In the genomic region with DNA sequence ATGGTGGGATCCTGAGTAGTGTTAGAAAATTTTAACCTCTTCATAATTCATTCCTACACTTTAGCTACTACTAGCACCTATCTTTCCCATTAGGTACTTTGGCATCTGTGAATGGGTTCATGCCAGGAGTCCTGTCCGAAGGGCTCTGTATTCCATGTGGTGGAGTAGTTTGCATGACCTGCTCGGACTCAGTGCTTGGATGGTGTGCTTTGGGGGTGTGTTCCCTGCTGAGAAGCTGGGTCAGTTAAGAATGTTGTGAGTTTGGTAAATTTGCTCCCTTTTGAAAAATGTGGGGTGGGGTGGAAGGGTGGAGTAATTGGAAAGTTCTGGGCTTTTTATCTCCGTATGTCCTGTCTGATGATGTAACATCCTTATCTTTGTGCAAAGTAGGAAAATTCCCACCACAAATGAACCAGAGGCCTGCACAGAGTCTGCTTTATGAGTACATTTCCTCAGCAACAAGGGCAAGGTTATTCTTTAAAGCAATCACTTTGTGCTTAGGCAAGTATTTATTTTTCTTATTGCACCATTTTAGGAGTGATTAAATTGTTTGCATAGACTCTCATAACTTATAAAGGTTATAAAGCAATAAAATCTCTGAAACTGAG, we compare ENCODE assay signal across 24 mouse cellular contexts.
A peak's percentile ranks its signal among the peaks of the same experiment; 100 is the strongest.
DNase-seq lines count a peak whose midpoint lies in the region; ATAC-seq and TF ChIP-seq lines count a peak whose summit lies in the region.
"Had no signal": no experiment of that assay in that cellular context is flagged by ENCODE, and none has a peak within 500 bp of the region (broad histone marks: within the 10 kb centered on the region; RNA-seq: fewer than 3 reads in every experiment).

No protein-coding gene starts in this region.

- WGBS in heart, embryonic 11.5 days (ENCODE audit: insufficient replicate concordance), result 55% methylated on average over 3 of the region's 3 CpGs
- WGBS in heart, embryonic 15.5 days, result 53% methylated on average over 3 of the region's 3 CpGs
- 44% methylated on average over 3 of the region's 3 CpGs for WGBS in lung, postnatal 0 days
- WGBS in intestine, embryonic 16.5 days, result 51% methylated on average over 3 of the region's 3 CpGs

- no peak for DNase-seq in heart, postnatal 14 days
- no peak for DNase-seq in heart, postnatal 25 days (ENCODE audit: low spot score)
- DNase-seq in lung, postnatal 0 days (ENCODE audit: low spot score), result peak; percentile 27
- no peak for DNase-seq in lung, postnatal 10 days
- DNase-seq in frontal cortex, postnatal 10 days (ENCODE audit: low spot score in 2 of 2), result no peak
- DNase-seq: adrenal gland, adult 8-10 months; adrenal gland, postnatal 36 days; B cell, adult 2 months; cerebellum, adult 2 months; cerebellum, postnatal 10 days; forebrain, postnatal 0 days; gastrocnemius, adult 2 months; gastrocnemius, postnatal 25 days; heart, postnatal 10 days had no signal

- H3K4me3 ChIP-seq in heart, embryonic 11.5 days (ENCODE audit: low read depth, low read length), result no peak overlapping the region
- no peak overlapping the region for H3K4me3 ChIP-seq in heart, embryonic 15.5 days
- H3K4me3 ChIP-seq in lung, postnatal 0 days (ENCODE audit: low read depth, low read length), result no peak overlapping the region
- no peak overlapping the region for H3K4me3 ChIP-seq in intestine, embryonic 16.5 days (ENCODE audit: low read length)
- H3K4me3 ChIP-seq: embryonic facial prominence, embryonic 10.5 days; forebrain, embryonic 13.5 days; gastrocnemius, adult 2 months; hindbrain, embryonic 12.5 days had no signal

- H3K4me1 ChIP-seq in heart, embryonic 11.5 days (ENCODE audit: control insufficient read depth, insufficient read depth, low read length), result no peaks in the 10 kb centered on the region
- no peaks in the 10 kb centered on the region for H3K4me1 ChIP-seq in heart, embryonic 15.5 days (replicated peaks)
- H3K4me1 ChIP-seq in lung, postnatal 0 days (ENCODE audit: insufficient read depth, low read depth, low read length), result no peaks in the 10 kb centered on the region
- H3K4me1 ChIP-seq in intestine, embryonic 16.5 days (ENCODE audit: control insufficient read depth, insufficient read depth, low read length), result peaks cover 3% of the 10 kb centered on the region; the same call in 1 of the 2 replicates
- H3K4me1 ChIP-seq: embryonic facial prominence, embryonic 10.5 days; forebrain, embryonic 13.5 days; hindbrain, embryonic 12.5 days had no signal

- no peaks in the 10 kb centered on the region for H3K27me3 ChIP-seq in heart, embryonic 11.5 days (ENCODE audit: control insufficient read depth, insufficient read depth, low read length)
- no peaks in the 10 kb centered on the region for H3K27me3 ChIP-seq in heart, embryonic 15.5 days
- no peaks in the 10 kb centered on the region for H3K27me3 ChIP-seq in lung, postnatal 0 days (replicated peaks; ENCODE audit: insufficient read depth, low read length)
- H3K27me3 ChIP-seq in intestine, embryonic 16.5 days (replicated peaks; ENCODE audit: control insufficient read depth, insufficient read depth, low read length), result no peaks in the 10 kb centered on the region
- H3K27me3 ChIP-seq: forebrain, embryonic 13.5 days; hindbrain, embryonic 12.5 days had no signal

- no peak overlapping the region for H3K4me2 ChIP-seq in heart, embryonic 11.5 days
- H3K4me2 ChIP-seq in heart, embryonic 15.5 days, result no peak overlapping the region
- H3K4me2 ChIP-seq in lung, postnatal 0 days (replicated peaks; ENCODE audit: low read depth, low read length), result no peak overlapping the region
- no peak overlapping the region for H3K4me2 ChIP-seq in intestine, embryonic 16.5 days (ENCODE audit: low read depth, low read length)
- H3K4me2 ChIP-seq: forebrain, embryonic 13.5 days; hindbrain, embryonic 12.5 days had no signal

- intact Hi-C loops in heart, postnatal 14 days (cut with DNase I), result no loop called here
- intact Hi-C loops in heart, postnatal 25 days (cut with DNase I), result no loop called here

- TF ChIP-seq CTCF in lung, postnatal 0 days (IDR thresholded peaks at IDR 0.05), result no peak

- H3K36me3 ChIP-seq in heart, embryonic 11.5 days (ENCODE audit: control insufficient read depth, insufficient read depth, low read length), result no peaks in the 10 kb centered on the region
- H3K36me3 ChIP-seq in heart, embryonic 15.5 days, result no peaks in the 10 kb centered on the region
- no peaks in the 10 kb centered on the region for H3K36me3 ChIP-seq in lung, postnatal 0 days (ENCODE audit: insufficient read depth, low read length)
- H3K36me3 ChIP-seq in intestine, embryonic 16.5 days (ENCODE audit: control insufficient read depth, insufficient read depth, low read length), result no peaks in the 10 kb centered on the region
- H3K36me3 ChIP-seq: embryonic facial prominence, embryonic 10.5 days; G1E; hindbrain, embryonic 12.5 days had no signal

- no peak overlapping the region for H3K9ac ChIP-seq in heart, embryonic 11.5 days (ENCODE audit: low read depth, low read length)
- H3K9ac ChIP-seq in heart, embryonic 15.5 days, result no peak overlapping the region
- H3K9ac ChIP-seq in lung, postnatal 0 days (replicated peaks; ENCODE audit: low read depth), result no peak overlapping the region
- no peak overlapping the region for H3K9ac ChIP-seq in intestine, embryonic 16.5 days (ENCODE audit: low read depth, low read length)
- H3K9ac ChIP-seq: forebrain, embryonic 13.5 days; forebrain, postnatal 0 days; hindbrain, embryonic 12.5 days had no signal

- no peak for TF ChIP-seq EP300 in lung, postnatal 0 days (IDR thresholded peaks at IDR 0.05)

- no peak overlapping the region for H3K27ac ChIP-seq in heart, embryonic 11.5 days (ENCODE audit: low read depth, low read length)
- no peak overlapping the region for H3K27ac ChIP-seq in heart, embryonic 15.5 days
- H3K27ac ChIP-seq in lung, postnatal 0 days (ENCODE audit: low read length), result no peak overlapping the region
- H3K27ac ChIP-seq in intestine, embryonic 16.5 days (ENCODE audit: low read length), result no peak overlapping the region
- H3K27ac ChIP-seq: embryonic facial prominence, embryonic 10.5 days; forebrain, embryonic 13.5 days; gastrocnemius, adult 2 months; hindbrain, embryonic 12.5 days had no signal

- ATAC-seq in heart, embryonic 11.5 days (replicated peaks; ENCODE audit: insufficient number of reproducible peaks, low FRiP score, low TSS enrichment), result peak; percentile 39; the same call in 1 of the 2 replicates
- ATAC-seq in heart, embryonic 15.5 days (replicated peaks; ENCODE audit: insufficient number of reproducible peaks, insufficient read depth, low FRiP score, low read depth), result peak; percentile 62
- ATAC-seq in lung, postnatal 0 days, result peak; percentile 67
- ATAC-seq in intestine, embryonic 16.5 days, result peak; percentile 93
- ATAC-seq: CD4-positive, CD25-positive, alpha-beta regulatory T cell, adult 4 months; forebrain, embryonic 13.5 days; forebrain, postnatal 0 days; hindbrain, embryonic 16.5 days; inflammation-experienced regulatory T-cells, adult 6 months had no signal

- no peaks in the 10 kb centered on the region for H3K9me3 ChIP-seq in heart, embryonic 11.5 days (replicated peaks; ENCODE audit: control insufficient read depth, low read length)
- H3K9me3 ChIP-seq in heart, embryonic 15.5 days (replicated peaks), result no peaks in the 10 kb centered on the region
- no peaks in the 10 kb centered on the region for H3K9me3 ChIP-seq in lung, postnatal 0 days (ENCODE audit: low read length)
- H3K9me3 ChIP-seq in intestine, embryonic 16.5 days (ENCODE audit: control insufficient read depth, low read length), result no peaks in the 10 kb centered on the region
- H3K9me3 ChIP-seq: embryonic facial prominence, embryonic 10.5 days; forebrain, embryonic 13.5 days; G1E; hindbrain, embryonic 12.5 days had no signal

Comparison
In these comparisons a context has a peak if more than half of its experiments do, and no peak if none do; other contexts are left out.
1. ATAC-seq: peak in every context shown above with its lines; median percentile 93 in intestine, embryonic 16.5 days; 67 in lung, postnatal 0 days; 62 in heart, embryonic 15.5 days; 39 in heart, embryonic 11.5 days.